Mouse (Mus musculus) heart, postnatal 0 days (tissue): Measurements from ENCODE around the gene Dbp.

ENCODE experiments used
- CTCF ChIP-seq: IDR thresholded peaks from 2 replicates; pipeline ENCODE4 v1.5.1; 2016; ENCODE audit warnings: antibody characterized with exemption, control low read depth, low read depth
- EP300 ChIP-seq: IDR thresholded peaks from 2 replicates; pipeline ENCODE4 v1.6.1; 2016; ENCODE audit warnings: antibody characterized with exemption, low read depth

DNA sequence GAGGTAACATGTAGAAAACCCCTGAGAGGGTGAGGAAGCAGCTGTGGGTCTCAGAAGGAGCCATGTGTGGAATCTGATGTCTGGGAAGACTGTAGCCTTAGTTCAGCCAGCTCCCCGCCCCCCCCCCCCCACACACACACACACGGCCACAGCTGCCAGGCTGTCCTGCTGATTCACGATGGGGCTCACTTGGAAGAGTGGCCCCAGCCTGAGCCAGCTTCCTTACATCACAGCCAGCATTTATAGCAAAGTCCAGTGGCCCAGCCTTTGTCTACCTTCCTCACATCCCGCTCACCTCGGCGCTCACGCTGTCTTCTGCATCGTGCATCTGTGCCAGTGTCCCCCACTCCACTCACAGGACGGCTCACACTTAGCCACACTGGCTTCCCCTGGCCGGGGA is 44.5 kb downstream of the Dbp start:
- TF ChIP-seq CTCF (no peak), EP300 (no peak)
